Mouse (Mus musculus): Measurements from ENCODE around the gene Npr3.

DNA sequence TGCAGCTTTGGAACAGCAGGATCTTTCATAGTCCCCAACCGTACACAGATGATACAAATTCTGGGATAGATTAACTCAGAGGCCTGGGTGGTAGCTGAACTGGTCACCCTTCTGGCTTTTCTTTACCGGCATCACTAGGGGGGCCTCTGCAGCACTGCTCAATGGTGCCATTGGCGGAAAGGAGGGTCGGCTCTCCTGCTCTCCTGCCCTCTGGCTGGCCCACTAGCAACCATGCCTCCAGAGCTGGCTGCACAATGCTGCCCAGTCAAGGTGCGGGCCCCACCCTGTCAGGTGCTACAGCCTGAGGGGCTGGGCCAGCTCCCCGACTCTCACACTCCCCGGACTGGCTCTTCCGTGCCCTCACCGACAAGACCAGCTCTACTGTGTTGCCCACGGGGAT lies 43.1 kb upstream of the Npr3 start:
- no peak for TF ChIP-seq CTCF (IDR thresholded peaks at IDR 0.05; ENCODE audit: borderline replicate concordance, insufficient read depth, low read depth, low read length)
- no peak for TF ChIP-seq POLR2A (IDR thresholded peaks at IDR 0.05; ENCODE audit: borderline replicate concordance, insufficient read depth, low read length)
